Mouse (Mus musculus): ENCODE measurements at regions not wholly inside any gene's neighbourhood (a gene's known extent, or its start where the extent isn't known, plus 50 kb on each side); places are given as distances from the start of the nearest gene placed in this dataset.
"Not testable (repeated sequence)": the region's sequence is repeated elsewhere in the genome, so short reads cannot be mapped to it uniquely, and the experiment has no call there.

DNA sequence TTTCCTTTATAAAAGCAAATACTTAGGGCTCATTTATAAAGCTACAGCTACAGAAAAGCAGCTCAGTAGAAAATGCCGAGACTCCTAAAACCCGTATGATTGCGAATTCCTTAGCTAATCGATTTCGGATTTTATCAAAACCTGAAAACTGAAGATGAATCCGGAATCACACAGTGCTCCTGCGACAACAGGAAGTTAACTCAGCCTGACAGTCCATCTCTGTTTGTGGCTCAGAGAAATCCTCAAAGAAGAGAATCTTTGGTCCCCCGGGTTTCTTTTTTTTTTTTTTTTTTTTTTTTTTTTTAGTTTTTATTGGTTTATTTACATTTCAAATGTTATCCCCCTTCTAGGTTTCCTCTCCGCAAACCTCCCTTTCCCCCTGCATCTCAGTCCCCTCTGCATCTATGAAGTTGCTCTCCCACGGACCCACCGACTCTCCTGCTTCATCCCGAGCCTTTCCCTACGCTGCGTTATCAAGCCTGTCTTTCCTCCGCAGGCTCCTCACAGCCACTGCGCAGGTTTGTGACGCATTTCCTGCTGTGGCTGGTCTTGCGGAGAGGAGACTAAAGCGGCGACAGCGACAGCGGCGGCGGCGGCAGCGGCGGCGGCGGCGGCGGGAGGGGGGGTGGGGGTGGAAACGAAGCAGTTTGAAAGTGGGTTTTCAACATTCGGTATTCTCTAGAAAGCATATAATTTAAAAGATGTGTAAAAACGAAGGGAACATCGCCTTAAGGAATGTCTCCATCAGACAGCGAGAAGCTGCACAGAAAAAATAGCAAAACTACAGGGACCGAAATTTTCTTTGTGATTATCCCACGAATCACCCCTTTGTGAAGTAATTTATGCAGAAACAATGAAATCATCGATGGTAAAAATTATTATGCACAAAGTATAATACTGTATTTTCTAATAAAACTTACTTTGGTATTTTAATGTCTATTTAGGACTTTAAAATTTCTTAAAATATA is 352.3 kb upstream of the Snrpn start:
- peak; percentile 35 for DNase-seq (ENCODE audit: low spot score)

- peak; percentile 3 for DNase-seq (ENCODE audit: low spot score)
Measured at GRCm38 (mm10) chr7:60487839-60488454, 347.9 kb upstream of the Snrpn start.

GRCm38 (mm10) chr7:60450074-60450603 is 310.1 kb upstream of the Snrpn start:
- DNase-seq (ENCODE audit: low spot score): not testable (repeated sequence)

DNA sequence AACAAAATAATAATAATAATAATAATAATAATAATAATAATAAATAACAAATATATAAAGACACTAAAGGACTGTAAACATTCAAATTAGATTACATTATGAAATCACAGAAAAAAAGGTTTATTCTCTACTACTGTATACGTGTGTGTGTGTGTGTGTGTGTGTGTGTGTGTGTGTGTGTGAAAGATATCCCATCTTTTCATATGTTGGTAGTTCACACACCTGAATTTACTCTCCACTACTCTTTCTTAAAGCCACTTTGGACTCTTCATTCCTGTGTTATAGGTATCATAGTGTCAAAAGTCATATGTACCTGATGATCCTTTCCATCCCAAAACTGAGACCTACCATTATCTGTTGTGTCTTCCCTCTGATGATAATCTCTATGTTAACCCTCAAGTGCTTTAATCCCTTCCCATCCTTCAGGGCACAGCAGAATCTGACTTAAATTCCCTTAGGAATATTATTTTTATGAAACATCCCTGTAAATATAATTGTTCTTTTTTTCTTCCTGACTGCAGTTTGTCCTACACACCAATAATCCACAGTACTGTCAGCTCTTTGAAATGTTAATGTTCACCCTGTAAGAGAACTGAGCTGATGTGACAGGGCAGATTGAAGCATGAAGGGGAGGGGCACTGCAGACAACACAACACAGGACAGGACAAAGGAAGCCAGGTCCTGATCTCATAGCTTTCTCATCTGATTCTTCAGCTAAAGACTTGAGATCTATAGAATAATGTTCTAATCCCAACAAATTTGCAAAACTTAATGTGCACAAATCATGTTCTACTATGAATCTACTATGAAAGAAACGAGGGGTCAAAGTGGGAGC is 309.4 kb upstream of the Snrpn start:
- not testable (repeated sequence) for DNase-seq (ENCODE audit: low spot score)

- peak; percentile 3 for DNase-seq (ENCODE audit: low spot score)
Measured at GRCm38 (mm10) chr7:60438781-60439180, 298.8 kb upstream of the Snrpn start.

GRCm38 (mm10) chr7:60391011-60391863 is 251.2 kb upstream of the Snrpn start:
- peak; percentile 82 for DNase-seq (ENCODE audit: low spot score)

- DNase-seq (ENCODE audit: low spot score): peak; percentile 5
Measured at GRCm38 (mm10) chr7:60386957-60387356, 246.9 kb upstream of the Snrpn start.

- DNase-seq (ENCODE audit: low spot score): peak; percentile 16
Measured at GRCm38 (mm10) chr7:60374001-60374400, 234.0 kb upstream of the Snrpn start.

DNA sequence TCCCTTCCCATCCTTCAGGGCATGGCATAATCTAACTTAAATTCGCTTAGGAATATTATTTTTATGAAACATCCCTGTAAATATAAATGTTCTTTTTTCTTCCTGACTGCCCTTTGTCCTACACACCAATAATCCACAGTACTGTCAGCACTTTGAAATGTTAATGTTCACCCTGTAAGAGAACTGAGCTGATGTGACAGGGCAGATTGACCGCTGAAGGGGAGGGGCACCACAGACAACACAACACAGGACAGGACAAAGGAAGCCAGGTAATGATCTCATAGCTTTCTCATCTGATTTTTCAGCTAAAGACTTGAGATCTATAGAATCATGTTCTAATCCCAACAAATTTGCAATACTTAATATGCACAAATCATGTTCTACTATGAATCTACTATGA is 212.2 kb upstream of the Snrpn start:
- DNase-seq (ENCODE audit: low spot score): not testable (repeated sequence)
